ENCODE assay signal across 9 mouse cellular contexts in genomic region chr12:117403513-117404156, GRCm38 (mm10).
A peak's percentile ranks its signal among the peaks of the same experiment; 100 is the strongest.
DNase-seq lines count a peak whose midpoint lies in the region; ATAC-seq lines count a peak whose summit lies in the region.
"Had no signal": no experiment of that assay in that cellular context is flagged by ENCODE, and none has a peak within 500 bp of the region (broad histone marks: within the 10 kb centered on the region; RNA-seq: fewer than 3 reads in every experiment).

No protein-coding gene starts in this region.

- H3K9me3 ChIP-seq in hindbrain, embryonic 16.5 days (ENCODE audit: control insufficient read depth, low read length) = no peaks in the 10 kb centered on the region
- H3K9me3 ChIP-seq: liver, embryonic 15.5 days had no signal

- no peak overlapping the region for H3K4me3 ChIP-seq in hindbrain, embryonic 16.5 days (ENCODE audit: low read length)
- H3K4me3 ChIP-seq: liver, embryonic 15.5 days had no signal

- no peaks in the 10 kb centered on the region for H3K4me1 ChIP-seq in hindbrain, embryonic 16.5 days (ENCODE audit: control insufficient read depth, insufficient read depth, low read depth, low read length)

- H3K4me2 ChIP-seq in hindbrain, embryonic 16.5 days (ENCODE audit: low read length) = no peak overlapping the region
- H3K4me2 ChIP-seq: liver, embryonic 15.5 days had no signal

- no peaks in the 10 kb centered on the region for H3K36me3 ChIP-seq in hindbrain, embryonic 16.5 days (ENCODE audit: control insufficient read depth, insufficient read depth, low read length)
- H3K36me3 ChIP-seq: liver, embryonic 15.5 days had no signal

- ATAC-seq in hindbrain, embryonic 16.5 days = peak; percentile 82
- peak; percentile 77 for ATAC-seq in megakaryocyte, adult 5-6 weeks (ENCODE audit: poor library complexity, severe bottlenecking)

- WGBS in hindbrain, embryonic 16.5 days = 10% methylated on average over 7 of the region's 7 CpGs

- H3K27me3 ChIP-seq in hindbrain, embryonic 16.5 days (replicated peaks; ENCODE audit: control insufficient read depth, insufficient read depth, low read length) = 0 out of 2 replicates have a peak, but pooled peaks cover 2% of the 10 kb centered on the region
- H3K27me3 ChIP-seq: liver, embryonic 15.5 days had no signal

- no peak overlapping the region for H3K9ac ChIP-seq in hindbrain, embryonic 16.5 days (ENCODE audit: low read depth, low read length)
- H3K9ac ChIP-seq: liver, embryonic 15.5 days had no signal

- no peak overlapping the region for H3K27ac ChIP-seq in hindbrain, embryonic 16.5 days (ENCODE audit: low read depth, low read length)
- H3K27ac ChIP-seq: liver, embryonic 15.5 days had no signal

- peak; percentile 67 for DNase-seq in R1 (ENCODE audit: low read depth, low spot score)
- peak; percentile 38 for DNase-seq in cerebellum, adult 8-10 months
- peak; percentile 30 to 81 for DNase-seq in frontal cortex, postnatal 10 days (ENCODE audit: low spot score in 2 of 2)
- peak; percentile 77 to 88 for DNase-seq in layer of hippocampus, postnatal 14 days (ENCODE audit: low spot score in 2 of 2)
- peak; percentile 88 to 93 for DNase-seq in right cerebral cortex, postnatal 10 days (ENCODE audit: low spot score in 2 of 2)
- peak; percentile 55 to 75 for DNase-seq in urinary bladder, postnatal 4 days (ENCODE audit: low spot score in 2 of 2)

Comparison
In these comparisons a context has a peak if more than half of its experiments do, and no peak if none do; other contexts are left out.
1. DNase-seq: peak in every context shown above with its lines; median percentile 90 in right cerebral cortex, postnatal 10 days; 82 in layer of hippocampus, postnatal 14 days; 67 in R1; 65 in urinary bladder, postnatal 4 days; 56 in frontal cortex, postnatal 10 days; 38 in cerebellum, adult 8-10 months.